Mouse (Mus musculus): ENCODE data around the gene Cd55. TPM values are rescaled to one million over a fixed set of nuclear protein-coding genes. Genes with fewer than 3 reads are reported as not detected.

Gene Cd55
- 68.8 TPM for polyA plus RNA-seq (2017; shearing (Covaris generic))

DNA sequence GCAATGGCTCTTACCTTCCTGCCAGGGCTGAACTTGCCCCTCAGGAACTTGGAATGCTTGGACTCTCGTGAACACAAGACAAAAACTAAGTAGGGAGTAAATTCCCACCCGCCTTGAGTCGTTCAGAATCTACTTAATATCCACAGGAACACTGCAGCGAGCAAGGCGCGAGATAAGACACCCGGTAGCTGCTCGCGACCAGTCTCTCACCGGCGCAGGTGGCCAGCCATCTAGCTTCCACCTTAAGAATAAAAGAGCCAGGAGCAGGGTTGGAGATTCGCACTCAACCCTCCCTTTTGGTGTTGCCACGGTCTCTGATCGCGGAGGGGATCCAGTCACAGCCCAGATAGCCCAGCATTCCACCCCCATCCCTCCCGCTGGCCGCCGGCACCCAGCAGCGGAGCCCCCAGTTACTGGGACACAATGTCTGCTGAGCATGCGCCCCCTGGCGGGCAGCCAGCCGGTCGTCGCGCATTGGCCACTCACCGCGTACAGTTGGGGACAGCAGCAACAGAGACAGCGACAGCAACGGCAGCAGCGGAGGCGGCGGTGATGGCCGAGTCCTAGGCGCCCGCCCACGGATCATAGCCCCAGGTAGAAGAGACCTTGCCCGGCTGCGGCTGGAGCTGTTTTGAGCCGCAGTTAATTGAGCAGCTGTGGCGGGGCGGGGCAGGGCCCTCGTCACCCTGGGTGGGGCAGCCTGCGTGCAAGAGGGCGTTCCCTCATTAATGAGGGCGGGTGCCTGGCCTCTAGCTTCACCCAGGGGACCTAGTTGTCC is at the start of gene Cd55:
Gene Cd55, minus strand, starts transcription at position 661 of the 778 bp plus-strand sequence.

DNA sequence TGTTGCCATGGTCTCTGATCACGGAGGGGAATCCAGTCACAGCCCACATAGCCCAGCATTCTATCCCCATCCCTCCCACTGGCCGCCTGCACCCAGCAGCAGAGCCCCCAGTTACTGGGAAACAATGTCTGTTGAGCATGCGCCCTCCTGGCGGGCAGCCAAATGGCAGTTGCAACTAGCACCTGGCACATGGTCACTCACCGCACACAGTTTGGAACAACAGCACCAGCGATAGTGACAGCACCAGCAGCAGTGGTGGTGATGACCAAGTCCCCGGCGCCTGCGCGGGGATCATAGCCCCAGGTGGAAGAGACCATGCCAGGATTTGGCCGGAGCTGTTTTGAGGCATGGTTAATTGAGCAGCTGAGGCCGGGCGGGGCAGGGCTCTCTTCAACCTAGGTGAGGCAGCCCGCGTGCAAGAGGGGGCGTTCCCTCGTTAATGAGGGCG is 39.9 kb downstream of the Cd55 start, which contains the start of gene Cd55b:
Gene Cd55b, minus strand, starts transcription at position 346 of the 448 bp plus-strand sequence.

Other genes with a start within 250 kb of the Cd55 start
- gene Cd55b, start 39.7 kb downstream of the Cd55 start, polyA plus RNA-seq (2017; shearing (Covaris generic)) = 2.3 TPM
- gene Zp3r, start 166.9 kb upstream of the Cd55 start, polyA plus RNA-seq (2017; shearing (Covaris generic)) = not detected
- gene C4bp, start 198.9 kb upstream of the Cd55 start, polyA plus RNA-seq (2017; shearing (Covaris generic)) = not detected